7 mouse cellular contexts compared by ENCODE assay signal in genomic region chr2:32307941-32308760, GRCm38 (mm10). TPM values are rescaled to one million over a fixed set of nuclear protein-coding genes. Genes with fewer than 3 reads are reported as not detected.
A peak's percentile ranks its signal among the peaks of the same experiment; 100 is the strongest.
DNase-seq lines count a peak whose midpoint lies in the region; ATAC-seq and TF ChIP-seq lines count a peak whose summit lies in the region.

No protein-coding gene starts in this region.

- TF ChIP-seq POLR2A in small intestine, adult 2 months (IDR thresholded peaks at IDR 0.05; ENCODE audit: low read depth, low read length): no peak

- H3K4me3 ChIP-seq in layer of hippocampus, adult 2 months: no peak overlapping the region
- no peak overlapping the region for H3K4me3 ChIP-seq in lung, embryonic 14.5 days (ENCODE audit: low read depth, low read length)
- no peak overlapping the region for H3K4me3 ChIP-seq in small intestine, adult 2 months (ENCODE audit: low read depth, low read length)

- ATAC-seq in lung, embryonic 14.5 days (ENCODE audit: insufficient read depth): no peak

- 44% methylated on average over 8 of the region's 8 CpGs for WGBS in lung, embryonic 14.5 days
- 61% methylated on average over 8 of the region's 8 CpGs for WGBS in small intestine, adult 2 months

- no peak overlapping the region for H3K27ac ChIP-seq in layer of hippocampus, adult 2 months
- no peak overlapping the region for H3K27ac ChIP-seq in lung, embryonic 14.5 days (ENCODE audit: low read depth)
- H3K27ac ChIP-seq in small intestine, adult 2 months (ENCODE audit: insufficient read depth, low read depth, low read length): no peak overlapping the region

- H3K36me3 ChIP-seq in lung, embryonic 14.5 days (ENCODE audit: insufficient read depth): peaks cover 74% of the 10 kb centered on the region
- peaks cover 50% of the 10 kb centered on the region for H3K36me3 ChIP-seq in small intestine, adult 2 months (ENCODE audit: control insufficient read depth, insufficient read depth, low read length)

- DNase-seq in layer of hippocampus, adult 2 months (ENCODE audit: low spot score in 2 of 2): peak in 1 of 2 experiments; percentile 79
- DNase-seq in layer of hippocampus, adult 9-11 months: no peak
- peak; percentile 88 for DNase-seq in NIH3T3 (ENCODE audit: low read depth)
- peak; percentile 76 for DNase-seq in cerebellum, adult 11-12 months
- DNase-seq in heart, postnatal 4 days: peak; percentile 75
- peak; percentile 88 for DNase-seq in lung, embryonic 14.5 days

- H3K9ac ChIP-seq in lung, embryonic 14.5 days: no peak overlapping the region

- H3K27me3 ChIP-seq in lung, embryonic 14.5 days (ENCODE audit: insufficient read depth, low read length): no peaks in the 10 kb centered on the region
- no peaks in the 10 kb centered on the region for H3K27me3 ChIP-seq in small intestine, adult 2 months (ENCODE audit: control insufficient read depth, insufficient read depth, low read length)

- TF ChIP-seq CTCF in layer of hippocampus, adult 2 months (conservative IDR thresholded peaks at IDR 0.05): peak; percentile 88
- peak; percentile 91 for TF ChIP-seq CTCF in lung, embryonic 14.5 days (IDR thresholded peaks at IDR 0.05; ENCODE audit: low read depth)
- peak; percentile 87; the same call in 1 of the 2 replicates for TF ChIP-seq CTCF in small intestine, adult 2 months (IDR thresholded peaks at IDR 0.05; ENCODE audit: extremely low read depth, insufficient read length, insufficient replicate concordance, low read depth, low read length)

- no peaks in the 10 kb centered on the region for H3K9me3 ChIP-seq in lung, embryonic 14.5 days (ENCODE audit: low read depth, low read length)

- H3K4me2 ChIP-seq in lung, embryonic 14.5 days: no peak overlapping the region

- peaks cover 7% of the 10 kb centered on the region for H3K4me1 ChIP-seq in lung, embryonic 14.5 days (ENCODE audit: insufficient read depth)
- H3K4me1 ChIP-seq in small intestine, adult 2 months (ENCODE audit: control insufficient read depth, insufficient read depth, insufficient read length, low read length): peaks cover 2% of the 10 kb centered on the region; the same call in 1 of the 2 replicates

RNA-seq across cellular contexts. Expression of gene Swi5, which starts 20.3 kb away (rescaled TPM):
- total RNA-seq in layer of hippocampus, adult 2 months (2021): 100 to 1,000 TPM; 212 to 222 TPM
- total RNA-seq in heart, postnatal 4 days (2021): 100 to 1,000 TPM; 181 to 193 TPM
- polyA plus RNA-seq in lung, embryonic 14.5 days (2014; fragmentation: Nextera tagmentation; extraction: Ambion mirVana): 205 and 220 TPM in 2 replicates
- polyA plus RNA-seq in small intestine, adult 2 months (2012; rRNA removed): 44.8 and 65.3 TPM in 2 replicates

RNA-seq across cellular contexts. Expression of gene Golga2, which starts 21.0 kb away (rescaled TPM):
- 10 to 100 TPM; 87.9 TPM for total RNA-seq in layer of hippocampus, adult 2 months (2021)
- 10 to 100 TPM; 75.1 to 78.1 TPM for total RNA-seq in heart, postnatal 4 days (2021)
- 24.0 and 25.2 TPM in 2 replicates for polyA plus RNA-seq in lung, embryonic 14.5 days (2014; fragmentation: Nextera tagmentation; extraction: Ambion mirVana)
- polyA plus RNA-seq in small intestine, adult 2 months (2012; rRNA removed): 21.7 and 37.4 TPM in 2 replicates

RNA-seq across cellular contexts. Expression of gene Ciz1, which starts 44.0 kb away (rescaled TPM):
- 10 to 100 TPM; 75.3 to 92.7 TPM for total RNA-seq in layer of hippocampus, adult 2 months (2021)
- 10 to 100 TPM; 34.5 to 48.3 TPM for total RNA-seq in heart, postnatal 4 days (2021)
- 46.1 and 51.9 TPM in 2 replicates for polyA plus RNA-seq in lung, embryonic 14.5 days (2014; fragmentation: Nextera tagmentation; extraction: Ambion mirVana)
- polyA plus RNA-seq in small intestine, adult 2 months (2012; rRNA removed): 121 and 275 TPM in 2 replicates

RNA-seq across cellular contexts. Expression of gene Dnm1, which starts 45.0 kb away (rescaled TPM):
- total RNA-seq in layer of hippocampus, adult 2 months (2021): 1,000 to 10,000 TPM; 1,274 to 1,381 TPM
- total RNA-seq in heart, postnatal 4 days (2021): 1 to 10 TPM; 9.0 to 9.6 TPM
- polyA plus RNA-seq in lung, embryonic 14.5 days (2014; fragmentation: Nextera tagmentation; extraction: Ambion mirVana): 14.9 and 17.5 TPM in 2 replicates
- 248 and 480 TPM in 2 replicates for polyA plus RNA-seq in small intestine, adult 2 months (2012; rRNA removed)

RNA-seq across cellular contexts. Expression of gene Uck1, which starts 48.2 kb away (rescaled TPM):
- total RNA-seq in layer of hippocampus, adult 2 months (2021): 10 to 100 TPM; 55.3 to 57.8 TPM
- 10 to 100 TPM; 25.3 to 29.7 TPM for total RNA-seq in heart, postnatal 4 days (2021)
- 58.6 and 63.6 TPM in 2 replicates for polyA plus RNA-seq in lung, embryonic 14.5 days (2014; fragmentation: Nextera tagmentation; extraction: Ambion mirVana)
- polyA plus RNA-seq in small intestine, adult 2 months (2012; rRNA removed): 39.0 and 64.9 TPM in 2 replicates
